Mouse (Mus musculus) adrenal gland (tissue): ENCODE results near the gene Gm36028.

ENCODE experiments used
- intact Hi-C: fragments of 180-260 bp; cut with DNase I; formaldehyde crosslinking; loops from one replicate; pipeline ENCODE4 v1.15.1; 2025
- long read RNA-seq, 2 experiments: library from polyadenylated mRNA; unstranded; transcript quantifications; one replicate each; pipeline ENCODE4 v2.0.0; 2020; ENCODE audit warnings: borderline replicate concordance in 1 of 2; ENCODE audit not compliant: insufficient replicate concordance in 1 of 2

The Gm36028 gene
- long read RNA-seq, experiment 1, result 0 reads
- long read RNA-seq, experiment 2, result 0 reads

- intact Hi-C loops, result loop anchor here (5.0 kb wide), 1 partner anchor 44 kb away; no protein-coding TSS in a partner anchor
Observed at GRCm38 (mm10) chr16:37861029-37861428, at the start of gene Gm36028. TSS of gene Gm36028 (minus strand) at chr16:37861146.

GRCm38 (mm10) chr16:37906456-37906855 is 45.5 kb upstream of the Gm36028 start:
- intact Hi-C loops, result no loop called here

GRCm38 (mm10) chr16:37901318-37901717 is 40.4 kb upstream of the Gm36028 start:
- intact Hi-C loops, result no loop called here

GRCm38 (mm10) chr16:37899357-37899756 is 38.4 kb upstream of the Gm36028 start:
- intact Hi-C loops, result no loop called here

- intact Hi-C loops, result no loop called here
Observed at GRCm38 (mm10) chr16:37898790-37899189, 37.8 kb upstream of the Gm36028 start.

GRCm38 (mm10) chr16:37893942-37894341 is 33.0 kb upstream of the Gm36028 start:
- intact Hi-C loops, result no loop called here

- intact Hi-C loops, result no loop called here
Observed at GRCm38 (mm10) chr16:37893381-37893780, 32.4 kb upstream of the Gm36028 start.

GRCm38 (mm10) chr16:37892667-37893066 is 31.7 kb upstream of the Gm36028 start:
- intact Hi-C loops, result no loop called here

GRCm38 (mm10) chr16:37888986-37889385 is 28.0 kb upstream of the Gm36028 start:
- intact Hi-C loops, result no loop called here

- intact Hi-C loops, result loop anchor here (5.0 kb wide), 1 partner anchor 66 kb away; no protein-coding TSS in a partner anchor
Observed at GRCm38 (mm10) chr16:37881168-37881567, 20.2 kb upstream of the Gm36028 start.

GRCm38 (mm10) chr16:37879750-37880419 is 18.9 kb upstream of the Gm36028 start:
- intact Hi-C loops, result loop anchor here (5.0 to 10.0 kb wide), 3 partner anchors 67 to 1805 kb away; partner anchors contain the start of genes Ccdc58 and Fam162a

GRCm38 (mm10) chr16:37878951-37879505 is 18.1 kb upstream of the Gm36028 start:
- intact Hi-C loops, result loop anchor here (10.0 kb wide), 2 partner anchors 194 to 1804 kb away; partner anchors contain the start of genes Ccdc58 and Fam162a

- intact Hi-C loops, result loop anchor here (10.0 kb wide), 2 partner anchors 193 to 1803 kb away; partner anchors contain the start of genes Ccdc58 and Fam162a
Observed at GRCm38 (mm10) chr16:37877406-37877805, 16.5 kb upstream of the Gm36028 start.

GRCm38 (mm10) chr16:37874501-37875235 is 13.7 kb upstream of the Gm36028 start:
- intact Hi-C loops, result loop anchor here (10.0 kb wide), 2 partner anchors 190 to 1800 kb away; partner anchors contain the start of genes Ccdc58 and Fam162a

GRCm38 (mm10) chr16:37871112-37871715 is 10.3 kb upstream of the Gm36028 start:
- intact Hi-C loops, result loop anchor here (10.0 kb wide), 2 partner anchors 186 to 1796 kb away; partner anchors contain the start of genes Ccdc58 and Fam162a

GRCm38 (mm10) chr16:37869470-37870231 is 8.7 kb upstream of the Gm36028 start:
- intact Hi-C loops, result loop anchor here (10.0 kb wide), 2 partner anchors 185 to 1795 kb away; partner anchors contain the start of genes Ccdc58 and Fam162a

- intact Hi-C loops, result no loop called here
Observed at GRCm38 (mm10) chr16:37868506-37869469, 7.8 kb upstream of the Gm36028 start.

- intact Hi-C loops, result no loop called here
Observed at GRCm38 (mm10) chr16:37867791-37868505, 7.0 kb upstream of the Gm36028 start, which contains the start of gene Lrrc58. TSS of gene Lrrc58 (plus strand) at chr16:37868389.
